Mouse (Mus musculus): ENCODE data around the gene Cth.
"Not testable (repeated sequence)": the region's sequence is repeated elsewhere in the genome, so short reads cannot be mapped to it uniquely, and the experiment has no call there.

The Cth gene

DNA sequence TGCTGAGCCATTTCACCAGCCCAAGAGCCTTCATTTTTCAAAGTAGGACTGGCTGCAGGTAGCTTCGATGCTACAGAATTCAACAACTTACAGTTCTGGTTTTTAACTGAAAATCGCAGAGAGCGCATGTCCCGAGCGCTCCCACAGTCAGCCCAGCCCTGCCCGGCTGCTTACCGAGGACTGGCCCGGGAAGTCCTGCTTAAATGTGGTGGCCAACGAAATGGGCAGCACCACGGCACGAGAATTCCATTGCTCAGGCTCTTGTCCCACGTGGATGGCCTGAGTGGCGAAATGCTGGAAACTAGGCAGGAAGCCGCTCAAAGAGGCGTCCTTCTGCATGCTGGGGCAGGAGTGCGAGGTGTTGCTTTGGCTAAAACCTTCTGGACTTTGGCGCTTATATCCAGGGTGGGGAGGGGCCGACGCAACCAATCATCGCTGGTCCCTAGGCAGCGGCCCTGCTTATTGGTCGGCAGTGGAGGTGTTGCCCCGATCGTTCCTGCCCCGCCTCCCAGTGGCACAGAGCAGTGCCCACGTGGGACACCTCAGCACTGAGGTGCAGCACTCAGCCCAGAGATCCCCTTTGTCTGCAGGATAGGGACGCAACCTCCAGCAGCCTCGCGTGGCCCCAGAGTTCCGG is at the start of gene Cth:
Gene Cth, minus strand, starts transcription at position 386 of the 637 bp plus-strand sequence.
- in situ Hi-C loops (cut with MboI; ENCODE audit: low pct_unique_long_range_greater_than_20kb in 1 of 2, low sequenced_read_pairs in 2 of 2, unreplicated experiment in 1 of 2), result no loop called here

GRCm38 (mm10) chr3:157973236-157973635 is 48.4 kb upstream of the Cth start:
- in situ Hi-C loops (cut with MboI; ENCODE audit: low pct_unique_long_range_greater_than_20kb in 1 of 2, low sequenced_read_pairs in 2 of 2, unreplicated experiment in 1 of 2), result no loop called here

DNA sequence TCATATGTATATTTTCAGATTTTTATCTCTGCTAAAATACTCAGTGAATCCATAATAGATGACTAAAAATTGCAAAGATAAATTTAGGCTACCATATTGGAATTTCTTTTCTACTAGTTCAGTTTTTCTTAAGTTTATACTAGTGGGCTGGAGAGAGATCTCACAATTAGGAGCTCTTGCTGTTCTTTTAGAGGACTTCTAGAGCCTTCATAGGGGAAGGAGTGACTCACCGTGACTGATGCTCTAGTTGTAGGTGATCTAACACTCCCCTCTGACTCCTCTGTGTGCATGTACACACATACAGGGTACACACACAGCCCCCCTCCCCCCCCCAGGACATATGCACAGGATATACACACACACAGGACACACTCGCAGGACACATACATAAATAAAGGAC is 46.3 kb upstream of the Cth start:
- in situ Hi-C loops (cut with MboI; ENCODE audit: low pct_unique_long_range_greater_than_20kb in 1 of 2, low sequenced_read_pairs in 2 of 2, unreplicated experiment in 1 of 2), result no loop called here

- in situ Hi-C loops (cut with MboI; ENCODE audit: low pct_unique_long_range_greater_than_20kb in 1 of 2, low sequenced_read_pairs in 2 of 2, unreplicated experiment in 1 of 2), result no loop called here
Measured at GRCm38 (mm10) chr3:157957320-157957719, 32.4 kb upstream of the Cth start.

DNA sequence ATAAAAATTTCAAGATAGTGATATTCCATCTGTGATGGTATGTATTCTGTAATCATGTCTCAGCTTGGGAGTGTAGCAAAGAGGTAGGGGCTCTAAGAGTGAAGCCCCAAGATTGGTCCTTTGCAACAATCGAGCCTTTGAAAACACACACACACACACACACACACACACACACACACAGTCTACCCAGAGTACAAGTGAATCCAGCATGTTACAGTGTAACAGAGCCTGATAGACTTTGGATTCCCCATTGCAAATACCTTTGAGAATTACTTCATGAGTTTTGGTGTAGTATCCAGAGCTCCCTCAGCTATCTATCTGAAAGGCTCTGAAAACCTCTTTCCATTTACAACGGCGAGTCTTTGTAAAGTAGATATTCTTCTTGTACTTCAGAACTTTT is 31.3 kb upstream of the Cth start:
- in situ Hi-C loops (cut with MboI; ENCODE audit: low pct_unique_long_range_greater_than_20kb in 1 of 2, low sequenced_read_pairs in 2 of 2, unreplicated experiment in 1 of 2), result no loop called here

DNA sequence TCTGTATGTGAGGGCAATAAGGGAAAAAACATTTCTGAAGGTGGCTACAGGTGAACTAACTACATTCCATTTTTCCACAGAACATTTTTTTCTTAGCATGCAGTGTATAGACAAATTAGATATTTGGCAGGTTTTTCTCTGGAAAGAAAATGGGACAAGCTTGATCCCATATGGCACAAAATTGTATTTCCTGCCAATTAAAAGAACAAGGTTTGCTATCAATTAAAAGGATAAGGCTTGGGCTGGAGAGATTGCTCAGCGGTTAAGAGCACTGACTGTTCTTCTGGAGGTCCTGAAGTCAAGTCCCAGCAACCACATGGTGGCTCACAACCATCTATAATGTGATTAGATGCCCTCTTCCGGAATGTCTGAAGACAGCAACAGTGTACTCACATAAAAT is 30.6 kb upstream of the Cth start:
- in situ Hi-C loops (cut with MboI; ENCODE audit: low pct_unique_long_range_greater_than_20kb in 1 of 2, low sequenced_read_pairs in 2 of 2, unreplicated experiment in 1 of 2), result no loop called here

DNA sequence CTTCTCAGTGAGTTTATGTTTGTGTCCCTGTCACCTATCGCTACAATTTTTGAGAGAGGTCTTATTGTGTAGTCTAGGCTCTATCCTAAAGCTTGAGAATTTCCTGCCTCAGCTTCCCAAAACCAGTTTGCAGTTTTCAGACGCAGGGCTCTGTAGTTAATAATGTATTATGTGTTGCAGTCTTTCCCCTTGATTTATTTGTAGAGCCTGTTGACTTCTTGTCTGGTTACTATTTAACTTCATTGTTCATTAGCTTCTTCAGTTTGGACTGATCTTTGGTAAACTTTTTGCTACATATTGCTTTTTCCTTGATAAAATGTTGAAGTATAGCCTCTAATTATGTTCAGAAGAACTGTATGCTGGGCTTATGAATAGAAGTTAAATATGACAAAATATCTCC is 27.8 kb upstream of the Cth start:
- in situ Hi-C loops (cut with MboI; ENCODE audit: low pct_unique_long_range_greater_than_20kb in 1 of 2, low sequenced_read_pairs in 2 of 2, unreplicated experiment in 1 of 2), result no loop called here

- in situ Hi-C loops (cut with MboI; ENCODE audit: low pct_unique_long_range_greater_than_20kb in 1 of 2, low sequenced_read_pairs in 2 of 2, unreplicated experiment in 1 of 2), result no loop called here
Measured at GRCm38 (mm10) chr3:157947383-157948280, 22.8 kb upstream of the Cth start.

- in situ Hi-C loops (cut with MboI; ENCODE audit: low pct_unique_long_range_greater_than_20kb in 1 of 2, low sequenced_read_pairs in 2 of 2, unreplicated experiment in 1 of 2), result no loop called here
Measured at GRCm38 (mm10) chr3:157946843-157947358, 22.0 kb upstream of the Cth start, which contains the start of gene Ankrd13c. Ankrd13c (plus strand) TSS chr3:157947239.

- in situ Hi-C loops (cut with MboI; ENCODE audit: low pct_unique_long_range_greater_than_20kb in 1 of 2, low sequenced_read_pairs in 2 of 2, unreplicated experiment in 1 of 2), result no loop called here
Measured at GRCm38 (mm10) chr3:157938585-157938984, 13.7 kb upstream of the Cth start.

GRCm38 (mm10) chr3:157934301-157934823 is 9.5 kb upstream of the Cth start:
- in situ Hi-C loops (cut with MboI; ENCODE audit: low pct_unique_long_range_greater_than_20kb in 1 of 2, low sequenced_read_pairs in 2 of 2, unreplicated experiment in 1 of 2), result no loop called here

GRCm38 (mm10) chr3:157933223-157933622 is 8.3 kb upstream of the Cth start:
- in situ Hi-C loops (cut with MboI; ENCODE audit: low pct_unique_long_range_greater_than_20kb in 1 of 2, low sequenced_read_pairs in 2 of 2, unreplicated experiment in 1 of 2), result not testable (repeated sequence)

GRCm38 (mm10) chr3:157932074-157932473 is 7.2 kb upstream of the Cth start:
- in situ Hi-C loops (cut with MboI; ENCODE audit: low pct_unique_long_range_greater_than_20kb in 1 of 2, low sequenced_read_pairs in 2 of 2, unreplicated experiment in 1 of 2), result no loop called here

DNA sequence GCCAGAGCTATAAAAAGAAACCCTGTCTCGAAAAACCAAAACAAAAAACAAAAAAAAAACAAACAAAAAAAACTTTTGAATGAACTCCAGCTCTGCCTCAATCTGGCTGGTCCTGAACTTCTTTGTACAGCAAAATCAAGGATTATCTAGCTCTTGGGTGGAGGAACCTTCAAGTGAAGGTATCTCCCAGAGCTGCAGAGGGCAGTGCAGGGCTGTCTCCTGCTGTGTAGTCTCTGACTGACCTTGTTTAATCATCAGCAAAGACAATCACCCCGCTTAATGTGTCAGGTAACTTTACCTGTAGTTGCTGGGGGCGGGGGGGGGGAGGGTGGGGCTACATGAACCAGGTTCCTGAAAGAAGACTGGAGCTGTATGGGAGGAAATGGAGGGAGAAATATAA is 6.7 kb upstream of the Cth start:
- in situ Hi-C loops (cut with MboI; ENCODE audit: low pct_unique_long_range_greater_than_20kb in 1 of 2, low sequenced_read_pairs in 2 of 2, unreplicated experiment in 1 of 2), result no loop called here

DNA sequence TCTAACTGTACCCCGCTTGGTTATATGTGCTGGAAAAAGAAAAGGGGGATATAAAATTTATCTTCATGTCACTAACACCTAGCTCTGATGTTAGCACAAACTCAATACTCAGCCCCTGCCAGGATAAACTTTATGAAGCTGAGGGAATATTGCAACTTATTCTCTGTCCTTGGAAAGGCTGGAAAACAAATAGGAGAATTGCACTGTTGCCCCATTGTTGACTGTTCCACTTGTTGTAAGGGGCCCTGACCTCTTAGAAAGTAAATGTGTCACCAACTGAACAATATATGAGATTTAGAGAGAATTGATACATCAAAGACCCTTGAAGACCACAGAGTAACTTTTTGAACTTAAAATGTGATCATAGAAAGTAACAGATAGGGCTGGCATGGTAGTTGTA is 4.5 kb upstream of the Cth start:
- in situ Hi-C loops (cut with MboI; ENCODE audit: low pct_unique_long_range_greater_than_20kb in 1 of 2, low sequenced_read_pairs in 2 of 2, unreplicated experiment in 1 of 2), result no loop called here

DNA sequence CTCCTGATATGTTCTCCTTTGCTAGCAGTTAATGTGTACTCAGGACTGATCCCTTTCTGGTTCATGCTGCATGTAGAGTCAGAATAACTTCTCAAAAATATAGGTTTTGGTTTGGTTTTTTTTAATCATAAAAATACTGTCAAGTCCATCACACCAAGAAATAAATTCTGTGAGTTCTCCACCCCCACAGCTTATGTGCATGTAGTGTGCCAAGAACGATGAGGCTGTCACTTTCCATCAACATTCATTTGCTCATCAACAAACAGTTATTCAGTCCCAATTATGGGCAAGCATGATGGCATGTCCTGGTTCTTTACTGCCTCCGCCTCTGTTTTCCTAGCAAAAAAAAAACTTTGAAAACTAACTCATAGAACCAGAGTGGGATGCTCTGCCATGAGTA is 3.9 kb upstream of the Cth start:
- in situ Hi-C loops (cut with MboI; ENCODE audit: low pct_unique_long_range_greater_than_20kb in 1 of 2, low sequenced_read_pairs in 2 of 2, unreplicated experiment in 1 of 2), result no loop called here

DNA sequence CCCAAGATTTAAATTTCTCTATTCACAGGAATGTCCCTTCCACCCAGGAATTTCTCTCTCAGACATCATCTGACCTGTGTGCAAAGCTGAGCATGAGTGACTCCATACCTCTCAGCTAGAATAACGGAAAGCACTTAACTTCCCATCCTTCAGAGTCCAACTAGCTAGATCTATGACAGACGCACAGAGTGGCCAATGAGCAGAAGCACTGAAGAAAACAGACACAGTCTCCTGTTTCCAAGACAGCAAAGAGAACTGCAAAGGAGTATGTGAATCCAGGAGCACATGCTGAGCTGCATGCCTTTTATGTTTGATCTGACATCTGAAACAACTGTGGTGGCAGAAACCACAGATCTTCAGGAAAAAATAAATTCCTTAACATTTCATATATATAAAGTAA is 1.9 kb upstream of the Cth start:
- in situ Hi-C loops (cut with MboI; ENCODE audit: low pct_unique_long_range_greater_than_20kb in 1 of 2, low sequenced_read_pairs in 2 of 2, unreplicated experiment in 1 of 2), result no loop called here

GRCm38 (mm10) chr3:157925706-157926510 is 1.0 kb upstream of the Cth start:
- in situ Hi-C loops (cut with MboI; ENCODE audit: low pct_unique_long_range_greater_than_20kb in 1 of 2, low sequenced_read_pairs in 2 of 2, unreplicated experiment in 1 of 2), result no loop called here
